Mouse (Mus musculus): Measurements from ENCODE around the gene Rps16. TPM values are rescaled to one million over a fixed set of nuclear protein-coding genes. Genes with fewer than 3 reads are reported as not detected.

The Rps16 gene
- total RNA-seq, 1 experiment, result 1,678 TPM

DNA sequence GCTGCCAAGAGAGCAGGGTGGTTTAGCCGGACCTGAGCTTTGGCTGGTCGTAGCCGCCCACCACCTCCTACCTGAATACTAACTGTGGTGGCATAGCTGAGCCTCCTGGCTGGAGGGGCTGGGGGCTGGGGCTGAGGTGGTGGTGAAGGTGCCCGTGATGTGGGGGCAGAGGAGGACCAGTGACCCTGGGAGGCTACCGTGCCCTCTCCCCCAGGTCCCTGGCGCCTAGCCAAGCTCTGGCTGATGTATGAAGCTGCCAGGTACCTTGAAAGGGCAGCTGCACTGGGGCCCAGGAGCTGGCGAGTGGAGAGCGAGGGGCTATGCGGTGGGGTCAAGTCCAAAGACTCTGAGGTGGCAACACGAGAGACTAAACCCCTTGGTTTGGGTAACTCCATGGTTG lies 9.4 kb downstream of the Rps16 start:
- in situ Hi-C loops (cut with MboI; ENCODE audit: low sequenced_read_pairs in 2 of 2, unreplicated experiment in 2 of 2), result no loop called here
- H3K36me3 ChIP-seq (ENCODE audit: control insufficient read depth, insufficient read depth, low read length, poor library complexity, severe bottlenecking), result peaks cover 18% of the 10 kb centered on the region; the same call in 1 of the 2 replicates
- H3K9me3 ChIP-seq (ENCODE audit: control insufficient read depth, insufficient read depth, low read depth, low read length), result no peaks in the 10 kb centered on the region
- peaks cover 0 to 16% of the 10 kb centered on the region in 2 experiments; a peak in 2 of 4 replicates for H3K4me1 ChIP-seq (ENCODE audit: control insufficient read depth in 2 of 2, insufficient read depth in 2 of 2, low read length in 2 of 2, poor library complexity in 1 of 2)
- DNase-seq (ENCODE audit: low read depth, low spot score), result no peak
- H3K9ac ChIP-seq (ENCODE audit: insufficient read depth, low read depth, low read length, poor library complexity, severe bottlenecking), result no peak overlapping the region
- TF ChIP-seq HCFC1 (IDR thresholded peaks at IDR 0.05; ENCODE audit: borderline replicate concordance, insufficient read depth, low read length) (no peak), CHD2 (IDR thresholded peaks at IDR 0.05; ENCODE audit: low read depth, low read length) (no peak), ZNF384 (IDR thresholded peaks at IDR 0.05; ENCODE audit: low read depth, low read length) (no peak), MAFK (IDR thresholded peaks at IDR 0.05; ENCODE audit: insufficient read depth, low read depth, low read length) (no peak), ZC3H11A (IDR thresholded peaks at IDR 0.05; ENCODE audit: borderline replicate concordance, low read depth, low read length) (no peak)
- no peak overlapping the region for H3K27ac ChIP-seq (ENCODE audit: insufficient read depth, low read depth, low read length, poor library complexity, severe bottlenecking)
- no peak overlapping the region for H3K4me3 ChIP-seq (ENCODE audit: insufficient read depth in 1 of 2, low read depth in 1 of 2, low read length in 2 of 2, poor library complexity in 1 of 2, severe bottlenecking in 1 of 2)

DNA sequence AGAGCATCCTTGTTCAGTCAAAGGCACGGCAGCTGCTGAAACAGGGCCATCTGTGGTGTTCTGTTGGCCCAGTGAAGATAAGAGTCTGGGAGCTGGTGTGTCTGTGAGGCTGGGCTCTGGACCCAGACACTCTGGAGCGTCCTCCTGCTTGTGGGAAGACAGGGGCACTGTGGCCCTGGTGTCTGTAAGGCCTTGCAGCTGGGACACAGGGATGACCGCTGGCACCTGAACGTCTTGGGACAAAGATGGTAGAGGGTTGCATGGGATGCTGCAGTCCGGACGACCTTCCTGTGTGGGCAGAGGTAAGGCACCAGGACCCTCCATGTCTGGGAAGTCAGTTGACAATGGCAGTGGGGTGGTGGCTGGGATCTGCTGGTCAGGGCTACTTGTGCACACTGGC lies 9.8 kb downstream of the Rps16 start:
- Histone ChIP-seq H3K9me3 (ENCODE audit: control insufficient read depth, insufficient read depth, low read depth, low read length) (no peaks in the 10 kb centered on the region), H3K4me1 (ENCODE audit: control insufficient read depth in 2 of 2, insufficient read depth in 2 of 2, low read length in 2 of 2, poor library complexity in 1 of 2) (peaks cover 0 to 15% of the 10 kb centered on the region in 2 experiments; a peak in 2 of 4 replicates), H3K4me3 (ENCODE audit: insufficient read depth in 1 of 2, low read depth in 1 of 2, low read length in 2 of 2, poor library complexity in 1 of 2, severe bottlenecking in 1 of 2) (no peak overlapping the region), H3K36me3 (ENCODE audit: control insufficient read depth, insufficient read depth, low read length, poor library complexity, severe bottlenecking) (peaks cover 15% of the 10 kb centered on the region; the same call in 1 of the 2 replicates), H3K9ac (ENCODE audit: insufficient read depth, low read depth, low read length, poor library complexity, severe bottlenecking) (no peak overlapping the region), H3K27ac (ENCODE audit: insufficient read depth, low read depth, low read length, poor library complexity, severe bottlenecking) (no peak overlapping the region)
- TF ChIP-seq ZNF384 (IDR thresholded peaks at IDR 0.05; ENCODE audit: low read depth, low read length), result no peak
- DNase-seq (ENCODE audit: low read depth, low spot score), result no peak
- in situ Hi-C loops (cut with MboI; ENCODE audit: low sequenced_read_pairs in 2 of 2, unreplicated experiment in 2 of 2), result no loop called here

DNA sequence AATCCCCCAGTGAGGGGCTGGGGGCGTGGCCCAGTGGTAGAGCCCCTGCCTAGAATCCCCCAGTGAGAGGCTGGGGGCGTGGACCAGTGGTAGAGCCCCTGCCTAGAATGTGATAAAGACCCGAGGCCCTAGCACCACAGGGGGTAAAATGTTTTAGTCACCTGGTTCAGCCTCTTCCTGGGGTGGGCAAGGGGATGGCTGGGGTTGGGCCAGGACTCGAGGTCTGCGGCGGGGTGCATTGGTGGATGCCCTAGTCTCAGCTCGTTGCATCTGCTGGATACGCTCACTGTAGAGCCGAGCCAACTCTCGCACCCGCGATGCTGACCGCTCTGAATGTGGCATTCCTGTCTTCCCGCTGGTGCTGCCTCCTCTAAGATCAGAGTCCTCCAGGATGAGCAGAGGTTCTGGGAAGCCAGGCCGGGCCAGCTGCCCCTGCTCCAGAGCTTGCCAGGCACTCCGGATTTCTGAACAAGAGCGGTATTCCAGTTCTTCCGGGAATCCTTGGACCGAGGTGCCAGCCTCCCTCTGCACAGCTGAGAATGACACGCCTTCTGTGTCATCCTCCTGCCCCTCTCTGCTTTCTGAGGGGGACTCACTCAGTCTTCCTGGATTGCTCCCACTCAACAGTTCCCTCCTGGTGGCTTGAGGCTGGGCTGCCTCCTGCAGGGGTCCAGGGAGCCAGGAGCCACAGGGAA lies 11.3 kb downstream of the Rps16 start:
- in situ Hi-C loops (cut with MboI; ENCODE audit: low sequenced_read_pairs in 2 of 2, unreplicated experiment in 2 of 2), result no loop called here

DNA sequence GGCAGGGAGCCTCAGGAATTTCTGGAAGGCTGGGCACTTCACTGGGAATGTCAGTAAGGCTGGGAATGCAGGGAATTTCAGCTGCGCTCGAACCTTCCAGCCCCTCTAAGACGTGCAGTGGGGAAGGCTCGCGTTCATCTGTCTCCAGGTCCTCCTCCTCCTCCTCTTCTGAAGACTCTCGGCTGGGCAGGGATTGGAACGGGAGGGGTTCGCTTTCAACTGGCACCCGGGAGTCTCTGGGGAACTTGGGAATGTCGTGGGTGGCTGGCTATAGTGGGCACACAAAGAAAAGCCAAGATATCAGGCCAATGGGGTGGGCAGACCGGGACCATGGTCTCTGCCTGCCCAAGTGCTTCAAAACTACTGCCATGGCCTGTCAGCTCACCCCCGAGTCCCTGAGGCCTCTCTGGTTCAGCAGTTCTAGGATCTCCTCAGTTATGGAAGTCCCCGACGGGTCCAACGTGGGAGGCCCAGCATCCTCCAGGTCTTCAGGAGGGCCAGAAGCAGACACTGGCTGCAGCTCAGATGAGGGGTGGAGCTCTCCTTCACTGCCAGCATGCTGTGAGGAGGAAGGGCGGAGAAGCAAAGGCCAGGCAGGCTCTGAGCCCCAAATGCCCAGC lies 12.1 kb downstream of the Rps16 start:
- Histone ChIP-seq H3K9ac (ENCODE audit: insufficient read depth, low read depth, low read length, poor library complexity, severe bottlenecking) (no peak overlapping the region), H3K36me3 (ENCODE audit: control insufficient read depth, insufficient read depth, low read length, poor library complexity, severe bottlenecking) (peaks cover 15% of the 10 kb centered on the region; the same call in 1 of the 2 replicates), H3K4me3 (ENCODE audit: insufficient read depth in 1 of 2, low read depth in 1 of 2, low read length in 2 of 2, poor library complexity in 1 of 2, severe bottlenecking in 1 of 2) (no peak overlapping the region), H3K27ac (ENCODE audit: insufficient read depth, low read depth, low read length, poor library complexity, severe bottlenecking) (no peak overlapping the region), H3K4me1 (ENCODE audit: control insufficient read depth in 2 of 2, insufficient read depth in 2 of 2, low read length in 2 of 2, poor library complexity in 1 of 2) (peaks cover 0 to 13% of the 10 kb centered on the region in 2 experiments; a peak in 2 of 4 replicates), H3K9me3 (ENCODE audit: control insufficient read depth, insufficient read depth, low read depth, low read length) (no peaks in the 10 kb centered on the region)
- in situ Hi-C loops (cut with MboI; ENCODE audit: low sequenced_read_pairs in 2 of 2, unreplicated experiment in 2 of 2), result no loop called here
- TF ChIP-seq HCFC1 (IDR thresholded peaks at IDR 0.05; ENCODE audit: borderline replicate concordance, insufficient read depth, low read length) (no peak), CHD2 (IDR thresholded peaks at IDR 0.05; ENCODE audit: low read depth, low read length) (no peak), ZC3H11A (IDR thresholded peaks at IDR 0.05; ENCODE audit: borderline replicate concordance, low read depth, low read length) (no peak), MAFK (IDR thresholded peaks at IDR 0.05; ENCODE audit: insufficient read depth, low read depth, low read length) (no peak), ZNF384 (IDR thresholded peaks at IDR 0.05; ENCODE audit: low read depth, low read length) (no peak)
- no peak for DNase-seq (ENCODE audit: low read depth, low spot score)

More for the DNA sequence above, 11.3 kb downstream of the Rps16 start:
- Histone ChIP-seq H3K27ac (ENCODE audit: insufficient read depth, low read depth, low read length, poor library complexity, severe bottlenecking) (no peak overlapping the region), H3K36me3 (ENCODE audit: control insufficient read depth, insufficient read depth, low read length, poor library complexity, severe bottlenecking) (peaks cover 15% of the 10 kb centered on the region; the same call in 1 of the 2 replicates), H3K9ac (ENCODE audit: insufficient read depth, low read depth, low read length, poor library complexity, severe bottlenecking) (no peak overlapping the region), H3K4me3 (ENCODE audit: insufficient read depth in 1 of 2, low read depth in 1 of 2, low read length in 2 of 2, poor library complexity in 1 of 2, severe bottlenecking in 1 of 2) (no peak overlapping the region), H3K9me3 (ENCODE audit: control insufficient read depth, insufficient read depth, low read depth, low read length) (no peaks in the 10 kb centered on the region), H3K4me1 (ENCODE audit: control insufficient read depth in 2 of 2, insufficient read depth in 2 of 2, low read length in 2 of 2, poor library complexity in 1 of 2) (peaks cover 0 to 15% of the 10 kb centered on the region in 2 experiments; a peak in 2 of 4 replicates)
- no peak for DNase-seq (ENCODE audit: low read depth, low spot score)
- TF ChIP-seq ZNF384 (IDR thresholded peaks at IDR 0.05; ENCODE audit: low read depth, low read length) (no peak), MAFK (IDR thresholded peaks at IDR 0.05; ENCODE audit: insufficient read depth, low read depth, low read length) (no peak), ZC3H11A (IDR thresholded peaks at IDR 0.05; ENCODE audit: borderline replicate concordance, low read depth, low read length) (no peak), CHD2 (IDR thresholded peaks at IDR 0.05; ENCODE audit: low read depth, low read length) (no peak), HCFC1 (IDR thresholded peaks at IDR 0.05; ENCODE audit: borderline replicate concordance, insufficient read depth, low read length) (no peak)
